Mouse (Mus musculus) right cerebral cortex, adult 2 months (tissue): ENCODE measurements around the gene Gsk3a.
A peak's percentile ranks its signal among the peaks of the same experiment; 100 is the strongest.
"Not testable (repeated sequence)": the region's sequence is repeated elsewhere in the genome, so short reads cannot be mapped to it uniquely, and the experiment has no call there.

Experiments used
- DNase-seq, 2 experiments: peaks; one replicate each; pipeline ENCODE4 v3.0.0; 2021 to 2022; ENCODE audit warnings: low spot score in 2 of 2

Gene Gsk3a

DNA sequence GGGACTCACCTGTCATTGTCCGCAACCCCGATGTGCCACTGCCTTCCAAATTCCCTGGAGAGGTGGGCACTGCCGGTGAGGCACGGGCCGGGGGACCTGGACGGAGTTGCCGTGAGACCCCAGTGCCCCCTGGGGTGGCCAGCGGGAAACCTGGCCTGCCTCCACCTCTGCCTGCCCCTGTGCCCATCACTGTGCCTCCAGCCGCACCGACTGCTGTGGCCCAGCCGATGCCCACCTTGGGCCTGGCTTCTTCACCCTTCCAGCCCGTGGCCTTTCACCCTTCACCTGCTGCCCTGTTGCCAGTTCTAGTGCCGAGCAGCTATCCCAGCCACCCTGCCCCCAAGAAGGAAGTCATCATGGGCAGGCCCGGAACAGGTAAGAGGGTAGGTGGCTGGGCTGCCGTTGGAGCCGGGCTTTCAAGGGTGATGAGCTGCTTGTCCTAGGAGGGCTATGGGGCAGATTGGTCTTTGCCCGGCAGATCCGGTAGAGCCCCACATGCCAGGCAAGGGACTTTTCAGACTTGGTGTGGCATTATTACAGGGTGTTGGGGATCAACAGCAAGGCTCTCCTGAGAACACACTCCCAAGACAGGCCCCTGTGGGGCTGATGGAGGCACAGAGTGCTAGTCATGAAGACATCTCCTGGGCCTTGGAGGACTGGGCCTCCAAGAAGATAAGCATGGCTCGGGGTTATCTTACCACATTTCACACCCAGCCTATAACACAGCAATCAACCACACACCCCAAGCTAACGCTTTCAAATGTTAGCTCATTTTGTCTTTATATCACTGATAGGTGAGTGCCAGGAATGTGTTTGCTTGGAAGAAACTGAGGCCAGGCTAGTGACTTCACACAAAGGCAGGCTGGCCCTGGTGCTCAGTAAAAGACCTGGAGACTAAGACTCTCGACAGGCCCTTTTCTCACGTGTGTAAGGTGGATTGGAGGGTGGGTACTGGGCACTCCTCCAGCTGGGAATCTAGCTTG lies 35.9 kb upstream of the Gsk3a start:
- no peak for DNase-seq

DNA sequence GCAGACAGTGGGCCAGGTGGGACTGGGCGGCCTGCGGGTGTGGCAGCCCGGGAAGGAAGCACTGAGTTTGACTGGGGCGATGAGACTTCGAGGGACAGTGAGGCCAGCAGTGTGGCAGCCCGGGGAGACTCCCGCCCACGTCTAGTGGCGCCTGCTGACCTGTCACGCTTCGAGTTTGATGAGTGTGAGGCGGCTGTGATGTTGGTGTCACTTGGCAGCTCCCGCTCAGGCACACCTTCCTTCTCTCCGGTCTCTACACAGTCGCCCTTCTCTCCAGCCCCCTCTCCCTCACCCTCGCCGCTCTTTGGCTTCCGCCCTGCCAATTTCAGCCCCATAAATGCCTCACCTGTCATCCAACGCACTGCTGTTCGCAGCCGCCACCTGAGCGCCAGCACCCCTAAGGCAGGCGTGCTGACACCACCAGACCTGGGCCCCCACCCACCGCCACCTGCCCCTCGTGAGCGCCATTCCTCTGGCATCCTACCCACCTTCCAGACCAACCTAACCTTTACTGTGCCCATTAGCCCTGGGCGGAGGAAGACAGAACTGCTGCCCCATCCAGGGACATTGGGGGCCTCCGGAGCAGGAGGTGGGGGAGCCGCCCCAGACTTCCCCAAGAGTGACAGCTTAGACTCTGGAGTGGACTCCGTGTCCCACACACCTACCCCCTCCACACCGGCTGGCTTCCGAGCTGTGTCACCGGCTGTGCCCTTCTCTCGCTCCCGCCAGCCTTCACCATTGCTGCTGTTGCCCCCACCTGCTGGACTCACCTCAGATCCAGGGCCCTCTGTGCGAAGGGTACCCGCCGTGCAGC lies 35.0 kb upstream of the Gsk3a start:
- no peak for DNase-seq

DNA sequence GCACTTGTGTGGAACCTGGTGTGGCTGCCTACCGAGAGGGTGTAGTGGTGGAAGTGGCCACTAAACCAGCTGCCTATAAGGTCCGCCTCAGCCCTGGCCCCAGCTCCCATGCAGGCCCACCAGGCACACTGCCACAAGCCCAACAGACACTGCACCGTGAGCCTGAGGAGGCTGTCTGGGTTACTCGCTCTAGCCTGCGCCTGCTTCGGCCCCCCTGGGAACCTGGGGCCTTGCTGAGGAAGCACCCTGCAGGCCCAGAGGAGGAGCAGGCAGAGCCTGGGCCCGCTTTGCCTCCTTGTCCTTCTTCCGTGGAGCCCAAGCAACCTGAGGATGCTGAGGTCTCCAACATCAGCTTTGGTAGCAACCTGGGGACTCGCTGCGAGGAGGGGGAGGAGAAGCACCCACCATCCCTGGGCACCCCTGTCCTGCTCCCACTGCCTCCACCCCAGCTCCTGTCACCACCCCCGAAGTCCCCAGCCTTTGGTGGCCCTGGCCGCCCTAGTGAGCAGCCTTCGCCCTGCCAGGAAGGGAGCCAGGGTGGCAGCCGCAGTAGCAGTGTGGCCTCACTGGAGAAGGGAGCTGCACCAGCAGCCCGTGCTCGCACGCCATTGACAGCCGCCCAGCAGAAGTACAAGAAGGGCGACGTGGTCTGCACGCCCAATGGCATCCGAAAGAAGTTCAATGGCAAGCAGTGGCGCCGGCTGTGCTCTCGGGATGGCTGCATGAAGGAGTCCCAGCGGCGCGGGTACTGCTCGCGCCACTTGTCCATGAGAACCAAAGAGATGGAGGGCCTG lies 34.2 kb upstream of the Gsk3a start:
- DNase-seq, result no peak

DNA sequence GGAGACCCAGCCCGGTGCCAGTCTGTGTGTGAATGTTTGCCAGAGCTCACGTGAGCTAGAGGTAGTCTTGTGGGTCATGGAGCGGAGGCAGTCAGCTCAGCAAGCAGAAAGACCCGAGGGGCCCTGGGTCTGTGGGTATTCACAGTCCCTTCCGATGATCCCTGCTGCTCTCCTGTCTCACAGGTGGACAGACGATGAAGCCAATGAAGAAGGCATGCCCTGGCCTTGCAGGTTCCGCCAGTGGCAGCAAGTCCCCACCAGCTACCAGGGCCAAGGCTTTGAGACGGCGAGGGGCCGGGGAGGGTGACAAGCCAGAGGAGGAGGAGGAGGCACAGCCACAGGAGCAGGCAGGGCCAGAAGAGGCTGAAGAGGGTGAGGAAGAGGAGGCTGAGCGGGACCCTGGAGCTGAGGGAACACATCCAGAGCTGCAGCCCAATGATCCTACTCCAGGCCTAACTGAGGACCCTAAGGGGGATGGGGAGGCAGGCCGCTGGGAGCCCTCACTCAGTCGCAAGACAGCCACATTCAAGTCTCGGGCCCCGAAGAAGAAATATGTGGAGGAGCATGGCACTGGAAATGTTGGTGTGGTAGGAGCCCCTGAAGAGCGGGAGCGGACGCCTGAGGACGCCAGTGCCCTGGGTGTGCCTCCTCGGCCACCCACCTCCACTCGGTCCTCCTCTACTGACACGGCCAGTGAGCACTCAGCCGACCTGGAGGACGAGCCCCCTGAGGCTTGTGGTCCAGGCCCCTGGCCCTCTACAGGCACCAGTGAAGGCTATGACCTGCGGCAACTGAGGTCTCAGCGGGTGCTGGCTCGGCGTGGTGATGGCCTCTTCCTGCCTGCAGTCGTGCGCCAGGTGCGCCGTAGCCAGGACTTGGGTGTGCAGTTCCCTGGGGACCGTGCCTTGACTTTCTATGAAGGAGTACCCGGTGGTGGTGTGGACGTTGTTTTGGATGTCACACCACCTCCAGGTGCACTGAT lies 33.3 kb upstream of the Gsk3a start:
- DNase-seq, result no peak

DNA sequence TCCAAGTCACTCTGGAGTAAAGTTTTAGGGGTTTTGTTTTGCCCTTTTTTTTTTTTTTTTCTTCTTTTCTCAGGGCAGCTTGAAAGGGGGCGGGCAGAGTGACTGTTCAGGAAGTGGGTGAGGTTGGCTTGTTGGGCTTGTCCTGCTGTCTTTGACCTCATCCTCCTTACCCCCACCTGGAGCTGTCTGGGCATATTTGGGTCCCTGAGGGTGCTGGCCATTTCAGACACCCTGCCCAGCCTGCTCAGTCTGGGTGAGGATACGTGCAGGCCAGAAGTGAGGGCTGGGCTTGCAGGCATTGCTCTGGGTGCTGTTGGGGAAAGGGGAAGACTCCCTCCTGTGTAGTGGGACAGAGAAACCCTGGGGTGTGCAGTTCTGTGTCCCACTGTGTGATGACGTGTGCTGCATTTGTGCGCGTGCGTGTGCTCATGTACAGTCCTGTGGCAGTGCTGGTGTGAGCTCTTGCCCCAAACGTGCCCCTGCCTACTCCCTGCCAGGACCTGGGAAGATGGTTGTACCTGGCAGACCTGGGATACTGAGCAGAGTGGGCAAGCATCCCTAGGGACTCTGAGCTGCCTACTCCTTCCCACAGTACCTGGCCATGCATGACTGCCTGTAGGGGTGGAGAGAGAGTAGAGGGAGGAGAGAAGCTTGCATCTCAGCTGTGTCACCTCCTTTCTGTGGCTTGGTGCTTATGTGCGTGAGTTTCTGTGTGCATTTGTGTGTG lies 32.1 kb upstream of the Gsk3a start:
- DNase-seq, result no peak

DNA sequence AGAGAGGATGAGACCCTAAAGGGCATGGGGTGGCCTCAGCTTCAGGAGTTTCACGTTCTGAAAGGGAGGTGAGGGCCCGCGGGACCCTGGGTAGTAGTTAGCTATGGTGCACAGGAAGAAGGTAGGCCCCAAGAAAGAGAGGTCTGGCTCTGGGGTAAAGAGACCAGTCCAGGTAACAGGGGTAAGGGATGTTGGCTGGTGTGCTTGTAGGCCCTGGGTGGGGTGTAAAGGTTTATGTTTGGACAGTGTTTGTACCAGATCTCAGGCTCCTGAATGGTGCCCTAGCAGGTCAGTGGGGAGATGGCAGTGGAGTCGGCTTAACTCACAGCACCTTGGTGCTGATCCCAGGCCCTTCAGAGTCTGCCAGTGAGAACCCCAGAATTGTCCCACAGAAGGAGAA lies 31.4 kb upstream of the Gsk3a start:
- DNase-seq, result no peak

DNA sequence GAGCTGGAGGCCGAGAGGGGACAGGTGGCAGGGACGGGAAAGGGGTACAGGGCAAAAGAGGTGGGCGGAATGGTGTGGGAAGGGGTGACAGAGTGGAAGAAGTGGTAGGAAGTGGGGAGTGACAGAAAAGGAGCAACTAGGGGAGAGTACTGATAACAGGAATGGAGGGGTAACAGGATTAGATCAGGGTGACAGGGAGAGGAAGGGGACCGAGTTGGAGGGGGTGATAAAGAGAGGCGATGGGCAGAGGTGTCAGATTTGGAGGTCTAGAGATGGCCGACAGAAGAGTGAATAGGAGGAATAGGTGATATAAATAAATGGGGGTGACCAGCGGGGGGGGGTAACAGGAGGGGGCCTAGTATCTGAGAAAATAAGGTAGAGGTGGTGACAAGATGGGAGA lies 30.9 kb upstream of the Gsk3a start:
- DNase-seq, result no peak

DNA sequence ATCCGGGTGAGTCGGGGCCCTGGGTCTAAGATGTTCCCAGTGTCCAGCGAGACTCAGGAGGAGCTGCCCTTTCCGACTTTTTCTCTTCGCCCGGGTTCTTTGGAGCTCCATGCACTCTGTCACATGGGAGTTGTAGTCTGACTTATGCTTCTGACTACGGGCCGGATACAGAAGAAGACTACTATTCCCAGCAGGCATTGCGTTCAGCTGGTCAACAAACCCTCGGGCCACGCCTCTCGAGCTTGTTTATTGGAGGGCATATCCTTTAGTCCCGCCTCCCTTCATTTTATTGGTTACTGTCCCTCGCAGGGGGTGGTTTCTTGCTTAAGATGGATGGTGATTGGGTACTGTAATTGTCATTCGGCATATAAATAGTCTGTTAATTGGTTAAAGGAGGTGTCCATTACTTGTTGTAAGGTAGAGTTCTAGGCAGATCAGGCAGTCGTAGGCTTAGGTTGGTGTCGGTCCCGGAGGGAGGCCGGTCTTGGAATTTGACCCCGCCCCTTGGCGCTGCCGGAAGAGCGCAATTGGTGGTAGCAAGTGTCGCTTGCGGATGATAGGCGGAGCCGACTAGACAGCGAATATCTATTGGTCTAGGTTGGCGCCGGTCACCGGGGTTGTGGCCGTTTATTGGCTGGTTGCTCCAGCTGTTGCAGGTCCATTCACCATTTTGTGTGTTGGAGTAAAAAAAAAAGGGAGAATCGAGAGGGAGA lies 30.3 kb upstream of the Gsk3a start:
- DNase-seq, result peak; percentile 99

DNA sequence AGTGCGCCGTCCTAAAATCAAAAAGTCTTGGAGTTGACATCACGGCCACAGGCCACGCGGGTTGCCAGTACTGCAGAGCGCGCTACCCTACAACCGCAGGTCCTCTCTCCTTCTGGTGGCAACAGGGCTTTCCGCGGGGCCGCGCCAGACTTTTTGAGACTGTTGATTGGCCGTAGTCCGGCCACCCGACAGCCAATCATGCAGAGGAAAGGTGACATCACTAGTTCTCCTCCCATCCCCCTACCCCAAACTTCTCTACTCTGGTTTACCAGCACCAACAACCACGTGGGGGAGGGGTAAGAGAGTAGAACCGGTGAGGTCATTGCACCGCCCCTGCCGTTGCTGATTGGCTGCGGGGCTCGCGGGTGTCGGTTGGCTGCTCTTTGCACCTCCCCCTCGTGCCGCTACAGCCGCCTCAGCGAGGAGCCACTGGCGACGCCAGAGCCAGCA lies 29.7 kb upstream of the Gsk3a start, which contains the start of gene Cic:
Cic (plus strand) TSS at position 404 of the 450 bp plus-strand sequence.
- DNase-seq, result peak; percentile 99 to 100

DNA sequence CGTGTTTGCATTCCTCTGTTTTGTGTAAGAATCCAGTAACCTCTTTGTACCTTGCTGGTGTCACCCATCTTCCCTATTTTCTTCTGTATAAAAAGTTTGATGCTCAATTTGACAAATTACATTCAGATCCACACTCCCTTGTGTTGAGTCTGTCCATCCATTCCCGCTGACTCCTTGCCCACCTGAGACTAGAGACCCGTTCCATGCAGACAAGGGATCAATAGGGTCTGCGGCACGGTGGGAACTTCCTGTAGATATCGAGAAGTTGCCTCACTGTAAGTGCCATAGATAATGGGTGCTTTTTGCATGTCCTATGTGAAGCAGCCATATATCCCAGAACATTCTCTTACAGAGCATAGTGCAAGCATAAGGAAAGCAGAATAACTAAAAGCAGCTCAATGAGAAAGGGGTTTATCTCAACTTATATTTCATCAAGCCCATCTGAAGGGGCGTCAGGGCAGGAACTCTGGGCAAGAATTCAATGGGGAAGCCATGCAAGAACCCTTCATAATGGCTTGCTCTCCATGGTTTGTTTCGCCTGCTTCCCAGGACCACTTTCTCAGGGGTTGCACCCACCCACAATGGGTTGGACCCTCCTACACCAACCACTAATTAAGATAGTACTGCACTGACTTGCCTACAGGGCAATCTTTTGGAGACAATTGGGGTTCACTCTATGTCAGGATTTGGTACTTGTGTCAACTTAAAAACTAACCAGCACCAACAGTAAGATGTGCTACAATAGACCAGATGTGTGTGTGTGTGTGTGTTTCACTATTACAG lies 28.7 kb upstream of the Gsk3a start:
- DNase-seq, result no peak

DNA sequence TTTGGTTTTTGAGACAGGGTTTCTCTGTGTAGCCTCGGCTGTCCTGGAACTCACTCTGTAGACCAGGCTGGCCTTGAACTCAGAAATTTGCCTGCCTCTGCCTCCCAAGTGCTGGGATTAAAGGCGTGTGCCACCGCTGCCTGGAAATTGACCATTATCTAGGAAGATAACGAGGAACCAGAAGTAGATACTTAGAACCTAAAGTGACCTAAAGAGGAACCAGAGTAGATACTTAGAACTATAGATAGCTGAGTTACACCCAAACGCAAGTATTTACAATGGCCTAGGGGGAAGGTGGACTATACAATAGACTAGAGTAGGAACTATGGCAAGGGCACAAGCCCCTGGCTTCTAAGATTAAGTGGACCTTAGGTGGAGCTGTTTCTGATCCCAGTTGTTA lies 28.1 kb upstream of the Gsk3a start:
- not testable (repeated sequence) for DNase-seq

DNA sequence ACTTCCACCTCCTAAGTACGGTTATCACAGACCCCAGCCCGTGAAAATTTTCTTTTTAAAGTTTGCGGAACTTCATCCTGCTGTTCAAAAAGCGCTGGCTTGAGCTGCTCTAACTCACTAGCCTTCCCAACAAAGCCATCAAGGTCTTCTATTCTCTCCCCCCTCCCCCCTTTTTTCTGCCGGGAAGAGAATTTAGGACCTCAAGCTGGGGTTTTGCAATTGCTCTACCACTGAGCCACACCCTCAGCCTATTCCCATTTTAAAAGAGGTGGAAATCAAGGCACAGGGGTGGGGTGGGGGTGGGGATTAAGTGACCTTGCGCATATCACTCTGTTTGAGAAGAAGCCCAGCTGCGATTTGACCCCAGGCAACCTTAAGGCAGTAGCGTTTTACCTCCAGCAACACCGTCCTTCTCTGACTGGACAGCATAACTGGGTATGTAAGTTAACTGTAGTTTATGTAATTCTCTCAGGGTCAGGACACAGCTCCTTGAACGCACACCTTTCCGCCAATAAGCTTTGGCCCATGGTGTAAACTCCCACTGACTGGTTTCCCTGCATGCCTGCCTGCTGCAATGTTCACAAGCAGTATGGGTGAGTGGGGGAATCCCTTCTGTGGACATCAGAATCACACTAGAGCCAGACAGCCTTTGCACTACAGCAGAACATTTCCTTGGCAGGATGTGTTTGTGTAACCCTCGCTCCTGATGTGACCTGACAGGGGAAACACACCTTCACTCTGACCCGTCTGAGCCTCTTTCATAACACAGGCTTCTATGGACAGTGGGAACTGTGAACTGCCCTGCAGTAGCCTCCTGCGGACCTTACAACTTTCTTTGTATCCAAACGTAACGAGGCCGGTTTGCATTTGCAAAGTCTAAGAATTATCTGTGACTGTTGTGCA lies 26.6 kb upstream of the Gsk3a start:
- no peak for DNase-seq

DNA sequence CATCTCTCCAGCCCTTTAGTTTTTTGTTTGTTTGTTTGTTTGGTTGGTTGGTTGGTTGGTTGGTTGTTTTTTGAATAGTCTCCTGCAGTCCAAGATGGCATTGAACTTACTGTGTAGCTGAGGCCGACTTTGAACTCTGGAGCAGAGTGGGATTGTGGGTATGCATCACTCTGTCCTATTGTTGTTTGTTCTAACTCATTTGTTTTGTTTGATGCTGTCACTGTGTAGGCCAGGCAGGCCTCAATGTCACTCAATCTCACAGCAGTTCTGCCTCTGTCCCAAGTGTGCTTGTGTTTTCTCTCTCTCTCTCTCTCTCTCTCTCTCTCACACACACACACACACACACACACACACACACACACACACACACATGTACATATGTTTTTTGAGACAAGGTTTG lies 24.2 kb upstream of the Gsk3a start:
- DNase-seq, result no peak

DNA sequence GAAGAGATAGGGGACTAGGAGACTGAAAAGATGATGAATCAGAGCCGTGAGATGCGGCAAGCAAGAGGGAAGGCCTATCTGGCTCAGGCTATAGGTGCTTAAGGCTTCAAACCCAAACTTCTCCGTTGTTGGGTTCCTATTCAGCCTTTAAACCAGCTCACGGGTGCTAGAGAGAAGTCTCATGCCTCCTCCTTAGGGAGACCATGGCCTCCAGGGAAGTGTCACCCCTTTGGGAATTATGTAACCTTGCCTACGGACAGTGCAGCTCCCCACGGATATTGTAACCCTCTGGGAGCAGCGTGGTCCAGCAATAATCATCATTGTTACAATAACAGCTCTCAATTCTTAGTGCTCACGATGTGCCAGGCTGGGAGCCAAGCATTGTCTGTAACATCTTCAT lies 14.2 kb upstream of the Gsk3a start:
- DNase-seq, result no peak

DNA sequence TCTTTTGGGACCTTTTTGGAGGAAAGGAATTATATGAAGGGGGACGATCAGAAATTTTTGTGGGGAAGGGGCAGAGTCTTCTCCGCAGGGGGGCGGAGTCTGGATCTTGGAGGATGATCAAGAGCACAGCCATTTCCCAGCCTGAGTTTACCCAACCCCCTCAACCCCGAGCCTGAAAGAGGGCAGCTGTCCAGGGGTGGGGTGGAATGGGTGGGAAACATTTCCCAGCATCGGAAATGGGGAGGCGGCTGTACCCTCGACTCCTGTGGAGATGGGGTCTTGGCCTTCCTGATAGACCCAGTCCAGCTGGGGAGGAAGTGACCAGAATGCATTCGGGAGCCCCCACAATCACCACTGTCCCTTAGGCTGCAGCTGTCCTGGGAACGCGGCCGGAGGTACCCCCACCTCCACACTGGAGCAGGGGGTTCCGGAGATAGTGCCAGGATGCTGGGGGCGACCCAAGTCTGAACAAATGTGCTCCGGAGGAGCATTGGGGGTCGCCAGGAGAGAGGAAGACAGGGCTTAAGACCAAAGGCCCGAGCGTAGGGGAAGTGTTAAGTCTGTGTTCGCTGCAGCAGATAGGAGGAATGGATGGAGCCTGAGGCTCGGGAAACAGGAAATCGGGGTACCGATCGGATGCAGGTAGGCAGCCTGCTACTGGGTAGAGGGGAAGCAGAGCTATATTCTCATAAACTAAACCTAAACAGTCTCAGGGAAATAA lies 13.6 kb upstream of the Gsk3a start:
- DNase-seq, result peak in 1 of 2 experiments; percentile 44

DNA sequence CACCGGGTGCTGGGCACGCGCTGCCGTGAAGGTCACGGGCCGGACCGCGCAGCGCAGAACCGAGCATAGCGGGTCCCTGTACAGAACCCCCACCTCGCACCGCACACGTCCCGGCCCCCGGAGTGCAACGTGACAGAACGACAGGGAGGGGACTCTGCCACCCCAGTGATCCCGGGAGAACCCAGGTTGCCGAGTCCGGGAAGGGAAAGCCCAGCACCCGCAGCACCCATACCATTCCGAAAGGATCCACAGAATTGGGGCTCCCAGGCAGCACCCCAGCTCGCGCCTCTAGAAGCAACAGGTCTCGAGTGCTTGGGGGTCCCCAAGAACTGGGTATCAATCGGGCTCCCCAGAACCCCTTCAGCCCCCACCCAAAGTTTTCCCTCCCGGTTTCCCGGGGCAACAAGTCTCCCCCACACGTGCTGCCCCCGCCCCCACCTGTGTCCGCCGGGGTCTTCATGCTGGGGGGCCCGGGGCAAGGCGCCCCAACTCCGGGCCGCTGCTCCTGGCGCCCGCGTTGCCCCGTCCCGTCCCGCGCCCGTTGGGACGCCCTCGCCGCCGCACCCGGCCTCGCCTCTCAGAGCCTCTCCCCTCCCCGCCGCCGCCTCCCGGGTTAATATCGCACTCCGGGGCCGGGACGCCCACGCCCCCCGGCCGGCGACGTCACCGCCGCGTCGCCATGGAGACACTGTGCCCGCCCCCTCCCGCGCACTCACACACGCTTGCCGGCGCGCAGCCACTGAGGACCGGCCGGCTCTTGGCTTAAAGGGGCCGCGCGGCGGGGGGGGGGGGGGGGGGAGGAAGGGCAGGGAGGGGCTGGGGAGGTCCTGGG lies 12.7 kb upstream of the Gsk3a start, which contains the start of gene Erf:
Erf (minus strand) TSS at position 621 of the 832 bp plus-strand sequence.
- peak; percentile 93 to 96 for DNase-seq
